Mouse (Mus musculus) ES-Bruce4 (cell line): ENCODE data around the gene Adamts14.

Experiments
- CTCF ChIP-seq: IDR thresholded peaks from one replicate; pipeline ENCODE4 v1.8.1; 2011; ENCODE audit warnings: low read depth, low read length
- EP300 ChIP-seq: IDR thresholded peaks from 2 replicates; pipeline ENCODE4 v1.6.1; 2011; ENCODE audit warnings: low read depth, low read length; ENCODE audit not compliant: insufficient read depth
- POLR2A ChIP-seq: IDR thresholded peaks from one replicate; pipeline ENCODE4 v1.8.1; 2011; ENCODE audit warnings: low read length; ENCODE audit not compliant: insufficient read depth

GRCm38 (mm10) chr10:61249951-61250350 lies 23.3 kb downstream of the Adamts14 start:
- TF ChIP-seq EP300 (peak; percentile 77), CTCF (no peak), POLR2A (no peak)
